In genomic region chr4:134237582-134238278, GRCm38 (mm10) we compare ENCODE assay signal across 8 mouse cellular contexts. TPM values are rescaled to one million over a fixed set of nuclear protein-coding genes. Genes with fewer than 3 reads are reported as not detected.
DNase-seq lines count a peak whose midpoint lies in the region; ATAC-seq and TF ChIP-seq lines count a peak whose summit lies in the region.
"Had no signal": no experiment of that assay in that cellular context is flagged by ENCODE, and none has a peak within 500 bp of the region (broad histone marks: within the 10 kb centered on the region; RNA-seq: fewer than 3 reads in every experiment).

No protein-coding gene starts in this region.

- H3K4me2 ChIP-seq in kidney, postnatal 0 days (ENCODE audit: low read length) = peak overlapping the region; percentile 53
- peak overlapping the region; percentile 31; the same call in 1 of the 2 replicates for H3K4me2 ChIP-seq in forebrain, embryonic 12.5 days
- peak overlapping the region; percentile 43 for H3K4me2 ChIP-seq in intestine, embryonic 14.5 days (ENCODE audit: low read length)

- no peaks in the 10 kb centered on the region for H3K27me3 ChIP-seq in kidney, postnatal 0 days (ENCODE audit: insufficient read depth, low read length)
- peaks cover 27% of the 10 kb centered on the region for H3K27me3 ChIP-seq in forebrain, embryonic 12.5 days
- H3K27me3 ChIP-seq in intestine, embryonic 14.5 days (replicated peaks; ENCODE audit: control insufficient read depth, insufficient read depth, low read length) = peaks cover 13% of the 10 kb centered on the region

- no peak for DNase-seq in kidney, postnatal 0 days (ENCODE audit: low spot score)
- DNase-seq in kidney, postnatal 36 days = no peak
- peak; percentile 78 for DNase-seq in intestine, embryonic 14.5 days (ENCODE audit: low spot score)
- DNase-seq in adrenal gland, adult (ENCODE audit: inconsistent age in 2 of 2, low spot score in 1 of 2) = no peak

- peak; percentile 18; the same call in 1 of the 2 replicates for ATAC-seq in kidney, postnatal 0 days (replicated peaks; ENCODE audit: low FRiP score, low read depth)
- ATAC-seq in forebrain, embryonic 12.5 days (ENCODE audit: low FRiP score) = no peak
- ATAC-seq in intestine, embryonic 14.5 days (replicated peaks; ENCODE audit: low FRiP score, low TSS enrichment, low read depth) = peak; percentile 66
- ATAC-seq in megakaryocyte-erythroid progenitor cell, adult 5-6 weeks (replicated peaks; ENCODE audit: low FRiP score, low TSS enrichment, poor library complexity, severe bottlenecking) = 0 out of 2 replicates have a peak, but pooled peaks have one; percentile 7
- ATAC-seq in granulocyte monocyte progenitor cell, adult 5-6 weeks (replicated peaks; ENCODE audit: poor library complexity, severe bottlenecking) = no peak

- no peaks in the 10 kb centered on the region for H3K9me3 ChIP-seq in kidney, postnatal 0 days (replicated peaks; ENCODE audit: low read length)
- no peaks in the 10 kb centered on the region for H3K9me3 ChIP-seq in forebrain, embryonic 12.5 days
- H3K9me3 ChIP-seq in intestine, embryonic 14.5 days (ENCODE audit: control insufficient read depth, low read length) = no peaks in the 10 kb centered on the region

- H3K4me3 ChIP-seq in kidney, postnatal 0 days (replicated peaks; ENCODE audit: low read depth, low read length) = peak overlapping the region; percentile 34
- no peak overlapping the region; the same call in 1 of the 2 replicates for H3K4me3 ChIP-seq in forebrain, embryonic 12.5 days (replicated peaks)
- peak overlapping the region; percentile 34 for H3K4me3 ChIP-seq in intestine, embryonic 14.5 days (ENCODE audit: low read depth, low read length)

- H3K36me3 ChIP-seq in kidney, postnatal 0 days (ENCODE audit: insufficient read depth, low read length) = no peaks in the 10 kb centered on the region
- H3K36me3 ChIP-seq in forebrain, embryonic 12.5 days (replicated peaks) = no peaks in the 10 kb centered on the region
- H3K36me3 ChIP-seq in intestine, embryonic 14.5 days (ENCODE audit: control insufficient read depth, insufficient read depth, low read length) = no peaks in the 10 kb centered on the region

- 0 out of 2 replicates have a peak, but pooled peaks cover 3% of the 10 kb centered on the region for H3K4me1 ChIP-seq in kidney, postnatal 0 days (replicated peaks; ENCODE audit: insufficient read depth, low read length)
- peaks cover 7% of the 10 kb centered on the region for H3K4me1 ChIP-seq in forebrain, embryonic 12.5 days
- H3K4me1 ChIP-seq in intestine, embryonic 14.5 days (replicated peaks; ENCODE audit: control insufficient read depth, insufficient read depth, low read length) = no peaks in the 10 kb centered on the region

- peak overlapping the region; percentile 50 for H3K9ac ChIP-seq in kidney, postnatal 0 days (ENCODE audit: low read depth, low read length)
- peak overlapping the region; percentile 21; the same call in 1 of the 2 replicates for H3K9ac ChIP-seq in forebrain, embryonic 12.5 days
- H3K9ac ChIP-seq in intestine, embryonic 14.5 days (ENCODE audit: low read length) = peak overlapping the region; percentile 25

- H3K27ac ChIP-seq in kidney, postnatal 0 days = peak overlapping the region; percentile 68
- H3K27ac ChIP-seq in forebrain, embryonic 12.5 days = no peak overlapping the region
- no peak overlapping the region for H3K27ac ChIP-seq in intestine, embryonic 14.5 days (ENCODE audit: low read depth)

- TF ChIP-seq CTCF in kidney, postnatal 0 days (IDR thresholded peaks at IDR 0.05; ENCODE audit: low read depth) = no peak

- 25% methylated on average over 19 of the region's 19 CpGs for WGBS in kidney, postnatal 0 days
- WGBS in forebrain, embryonic 12.5 days = 28% methylated on average over 19 of the region's 19 CpGs
- 20% methylated on average over 19 of the region's 19 CpGs for WGBS in intestine, embryonic 14.5 days

RNA-seq across cellular contexts. Expression of gene Cnksr1, which starts 0.5 kb away (rescaled TPM):
- polyA plus RNA-seq in kidney, postnatal 0 days (2015; fragmentation: Nextera tagmentation; extraction: Ambion mirVana) = 8.3 and 9.2 TPM in 2 replicates
- polyA plus RNA-seq in forebrain, embryonic 12.5 days (2016; fragmentation: Nextera tagmentation; extraction: Ambion mirVana) = 0.10 and 0.35 TPM in 2 replicates
- polyA plus RNA-seq in intestine, embryonic 14.5 days (2014; fragmentation: Nextera tagmentation; extraction: Ambion mirVana) = 6.1 and 7.5 TPM in 2 replicates
- not detected in 2 replicates for total RNA-seq in megakaryocyte-erythroid progenitor cell, adult 5-6 weeks (2014; fragmentation: Nextera tagmentation)
- total RNA-seq in megakaryocyte-erythroid progenitor cell, adult 5-6 weeks (2017) = not detected in 2 replicates
- not detected in 2 replicates for total RNA-seq in granulocyte monocyte progenitor cell, adult 5-6 weeks (2014; fragmentation: Nextera tagmentation)
- total RNA-seq in granulocyte monocyte progenitor cell, adult 5-6 weeks (2017) = not detected in 2 replicates

RNA-seq across cellular contexts. Expression of gene E130218I03Rik, which starts 5.7 kb away (rescaled TPM):
- 0.08 and 0.29 TPM in 2 replicates for polyA plus RNA-seq in kidney, postnatal 0 days (2015; fragmentation: Nextera tagmentation; extraction: Ambion mirVana)
- polyA plus RNA-seq in forebrain, embryonic 12.5 days (2016; fragmentation: Nextera tagmentation; extraction: Ambion mirVana) = 0.52 and 0.74 TPM in 2 replicates
- 0.24 and 0.41 TPM in 2 replicates for polyA plus RNA-seq in intestine, embryonic 14.5 days (2014; fragmentation: Nextera tagmentation; extraction: Ambion mirVana)
- not detected in 2 replicates for total RNA-seq in megakaryocyte-erythroid progenitor cell, adult 5-6 weeks (2014; fragmentation: Nextera tagmentation)
- total RNA-seq in megakaryocyte-erythroid progenitor cell, adult 5-6 weeks (2017) = not detected in 2 replicates
- total RNA-seq in granulocyte monocyte progenitor cell, adult 5-6 weeks (2014; fragmentation: Nextera tagmentation) = not detected in 2 replicates
- total RNA-seq in granulocyte monocyte progenitor cell, adult 5-6 weeks (2017) = 0.21 and 0.22 TPM in 2 replicates
- polyA plus RNA-seq: neural tube, embryonic 14.5 days had no signal

RNA-seq across cellular contexts. Expression of gene Zfp593, which starts 7.7 kb away (rescaled TPM):
- polyA plus RNA-seq in kidney, postnatal 0 days (2015; fragmentation: Nextera tagmentation; extraction: Ambion mirVana) = 14.0 and 16.3 TPM in 2 replicates
- 18.5 and 20.4 TPM in 2 replicates for polyA plus RNA-seq in forebrain, embryonic 12.5 days (2016; fragmentation: Nextera tagmentation; extraction: Ambion mirVana)
- polyA plus RNA-seq in intestine, embryonic 14.5 days (2014; fragmentation: Nextera tagmentation; extraction: Ambion mirVana) = 17.5 and 20.7 TPM in 2 replicates
- total RNA-seq in megakaryocyte-erythroid progenitor cell, adult 5-6 weeks (2014; fragmentation: Nextera tagmentation) = 18.2 and 20.3 TPM in 2 replicates
- 14.9 and 15.2 TPM in 2 replicates for total RNA-seq in megakaryocyte-erythroid progenitor cell, adult 5-6 weeks (2017)
- 13.4 and 16.2 TPM in 2 replicates for total RNA-seq in granulocyte monocyte progenitor cell, adult 5-6 weeks (2014; fragmentation: Nextera tagmentation)
- 9.4 and 18.7 TPM in 2 replicates for total RNA-seq in granulocyte monocyte progenitor cell, adult 5-6 weeks (2017)

RNA-seq across cellular contexts. Expression of gene Gm30191, which starts 9.0 kb away (rescaled TPM):
- polyA plus RNA-seq in kidney, postnatal 0 days (2015; fragmentation: Nextera tagmentation; extraction: Ambion mirVana) = not detected in 2 replicates
- polyA plus RNA-seq in forebrain, embryonic 12.5 days (2016; fragmentation: Nextera tagmentation; extraction: Ambion mirVana) = not detected in 2 replicates
- not detected in 2 replicates for polyA plus RNA-seq in intestine, embryonic 14.5 days (2014; fragmentation: Nextera tagmentation; extraction: Ambion mirVana)
- not detected in 2 replicates for total RNA-seq in megakaryocyte-erythroid progenitor cell, adult 5-6 weeks (2014; fragmentation: Nextera tagmentation)
- total RNA-seq in megakaryocyte-erythroid progenitor cell, adult 5-6 weeks (2017) = not detected in 2 replicates
- total RNA-seq in granulocyte monocyte progenitor cell, adult 5-6 weeks (2014; fragmentation: Nextera tagmentation) = not detected in 2 replicates
- not detected in 2 replicates for total RNA-seq in granulocyte monocyte progenitor cell, adult 5-6 weeks (2017)
- polyA plus RNA-seq: neural tube, embryonic 14.5 days had no signal

RNA-seq across cellular contexts. Expression of gene Catsper4, which starts 10.5 kb away (rescaled TPM):
- polyA plus RNA-seq in kidney, postnatal 0 days (2015; fragmentation: Nextera tagmentation; extraction: Ambion mirVana) = 0.41 and 0.42 TPM in 2 replicates
- not detected in 2 replicates for polyA plus RNA-seq in forebrain, embryonic 12.5 days (2016; fragmentation: Nextera tagmentation; extraction: Ambion mirVana)
- polyA plus RNA-seq in intestine, embryonic 14.5 days (2014; fragmentation: Nextera tagmentation; extraction: Ambion mirVana) = 0.19 TPM in 1 of 2 replicates, not detected in the other
- total RNA-seq in megakaryocyte-erythroid progenitor cell, adult 5-6 weeks (2014; fragmentation: Nextera tagmentation) = not detected in 2 replicates
- total RNA-seq in megakaryocyte-erythroid progenitor cell, adult 5-6 weeks (2017) = not detected in 2 replicates
- not detected in 2 replicates for total RNA-seq in granulocyte monocyte progenitor cell, adult 5-6 weeks (2014; fragmentation: Nextera tagmentation)
- total RNA-seq in granulocyte monocyte progenitor cell, adult 5-6 weeks (2017) = not detected in 2 replicates
- polyA plus RNA-seq: neural tube, embryonic 14.5 days had no signal

Comparison
In these comparisons a context has a peak if more than half of its experiments do, and no peak if none do; other contexts are left out.
1. ATAC-seq: peak in kidney, postnatal 0 days (single experiment), intestine, embryonic 14.5 days (single experiment) and megakaryocyte-erythroid progenitor cell, adult 5-6 weeks (single experiment); none in forebrain, embryonic 12.5 days (single experiment) and granulocyte monocyte progenitor cell, adult 5-6 weeks (single experiment).
2. Peak in every context shown above with its lines, with median percentiles within 50 percentile points of each other: H3K4me2 ChIP-seq and H3K9ac ChIP-seq.